25 mouse cellular contexts compared by ENCODE assay signal in the genomic region with DNA sequence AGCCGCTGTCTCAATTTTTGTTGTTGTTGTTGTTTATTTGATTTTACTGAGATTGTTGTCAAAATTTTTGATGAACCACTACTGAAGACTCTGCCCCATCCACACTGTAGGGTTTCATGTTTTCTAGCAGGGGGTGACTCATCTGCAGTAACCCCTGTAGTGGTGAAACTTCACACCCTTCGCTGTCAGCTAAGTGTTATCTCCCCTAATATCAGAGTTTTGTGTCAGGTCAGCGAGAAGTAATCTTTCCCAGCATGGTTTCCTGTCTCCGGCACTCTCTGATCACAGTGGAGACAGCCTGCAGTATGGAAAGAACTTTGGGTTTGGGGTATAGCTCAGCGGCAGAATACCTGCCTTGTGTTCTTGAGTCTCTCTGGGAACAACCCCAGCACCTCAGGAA. TPM values are rescaled to one million over a fixed set of nuclear protein-coding genes. Genes with fewer than 3 reads are reported as not detected.
DNase-seq lines count a peak whose midpoint lies in the region; ATAC-seq and TF ChIP-seq lines count a peak whose summit lies in the region.
"Had no signal": no experiment of that assay in that cellular context is flagged by ENCODE, and none has a peak within 500 bp of the region (broad histone marks: within the 10 kb centered on the region; RNA-seq: fewer than 3 reads in every experiment).

No protein-coding gene starts in this region.

- H3K4me3 ChIP-seq in megakaryocyte, embryonic 14.5 days (replicated peaks) = peak overlapping the region; percentile 16
- no peak overlapping the region for H3K4me3 ChIP-seq in hindbrain, postnatal 0 days (ENCODE audit: low read length)
- H3K4me3 ChIP-seq: embryonic facial prominence, embryonic 13.5 days; erythroblast, embryonic 14.5 days; midbrain, embryonic 13.5 days had no signal

- H3K9ac ChIP-seq in hindbrain, postnatal 0 days (replicated peaks; ENCODE audit: low read length) = no peak overlapping the region
- H3K9ac ChIP-seq: embryonic facial prominence, embryonic 13.5 days; midbrain, embryonic 13.5 days had no signal

- peak; percentile 51 for ATAC-seq in CD4-positive, CD25-positive, alpha-beta regulatory T cell, adult 4 months
- ATAC-seq in inflammation-experienced regulatory T-cells, adult 6 months = peak; percentile 46
- ATAC-seq in hindbrain, postnatal 0 days = no peak
- ATAC-seq: forebrain, embryonic 14.5 days; hindbrain, embryonic 16.5 days; midbrain, embryonic 13.5 days; Patski had no signal

- H3K4me1 ChIP-seq in megakaryocyte, embryonic 14.5 days = peaks cover 86% of the 10 kb centered on the region
- no peaks in the 10 kb centered on the region for H3K4me1 ChIP-seq in hindbrain, postnatal 0 days (ENCODE audit: insufficient read depth, low read length)

- H3K4me2 ChIP-seq in hindbrain, postnatal 0 days (ENCODE audit: low read depth, low read length) = no peak overlapping the region
- H3K4me2 ChIP-seq: embryonic facial prominence, embryonic 13.5 days; heart, embryonic 11.5 days; midbrain, embryonic 13.5 days had no signal

- 88% methylated on average over 5 of the region's 5 CpGs for WGBS in hindbrain, postnatal 0 days

- H3K36me3 ChIP-seq in megakaryocyte, embryonic 14.5 days (replicated peaks; ENCODE audit: low read length) = peaks cover 37% of the 10 kb centered on the region
- no peaks in the 10 kb centered on the region for H3K36me3 ChIP-seq in hindbrain, postnatal 0 days (ENCODE audit: insufficient read depth, low read length)
- H3K36me3 ChIP-seq: embryonic facial prominence, embryonic 13.5 days; midbrain, embryonic 13.5 days had no signal

- no peak overlapping the region for H3K27ac ChIP-seq in hindbrain, postnatal 0 days
- H3K27ac ChIP-seq: embryonic facial prominence, embryonic 13.5 days; midbrain, embryonic 13.5 days; stomach, postnatal 0 days had no signal

- H3K9me3 ChIP-seq in megakaryocyte, embryonic 14.5 days = no peaks in the 10 kb centered on the region
- no peaks in the 10 kb centered on the region for H3K9me3 ChIP-seq in hindbrain, postnatal 0 days (ENCODE audit: low read length)
- H3K9me3 ChIP-seq: embryonic facial prominence, embryonic 13.5 days; midbrain, embryonic 13.5 days had no signal

- H3K27me3 ChIP-seq in megakaryocyte, embryonic 14.5 days (replicated peaks) = no peaks in the 10 kb centered on the region
- H3K27me3 ChIP-seq in hindbrain, postnatal 0 days (ENCODE audit: insufficient read depth, low read length) = no peaks in the 10 kb centered on the region
- H3K27me3 ChIP-seq: embryonic facial prominence, embryonic 13.5 days; midbrain, embryonic 13.5 days; Patski had no signal

- no peak for TF ChIP-seq CTCF in hindbrain, postnatal 0 days (IDR thresholded peaks at IDR 0.05; ENCODE audit: low read depth)

- DNase-seq in 416B (ENCODE audit: low read depth) = peak; percentile 95
- DNase-seq in frontal cortex, postnatal 14 days (ENCODE audit: low spot score in 2 of 2) = no peak
- DNase-seq in heart, adult 8-10 months (ENCODE audit: low spot score) = no peak
- DNase-seq in hindbrain, postnatal 0 days (ENCODE audit: low spot score) = no peak
- DNase-seq: adrenal gland, adult 2 months; B cell, adult 2 months; cerebellum, adult 18-20 months; cerebellum, postnatal 14 days; embryo, embryonic 11 days; kidney, adult 18-20 months; layer of hippocampus, adult 9-11 months; lung, adult 18-20 months; lung, postnatal 10 days; right cerebral cortex, postnatal 14 days had no signal

RNA-seq across cellular contexts. Expression of gene Bysl, which starts 46.7 kb away (rescaled TPM):
- 10 to 100 TPM; 10.6 to 14.2 TPM for polyA plus RNA-seq in CD4-positive, CD25-positive, alpha-beta regulatory T cell, adult 4 months (2017; shearing (Covaris generic))
- 10 to 100 TPM in 2 of 3 experiments, 1 to 10 TPM in 1; 9.1 to 12.3 (median 11.6) TPM for polyA plus RNA-seq in inflammation-experienced regulatory T-cells, adult 6 months (2017; shearing (Covaris generic))
- polyA plus RNA-seq in megakaryocyte, embryonic 14.5 days (2012; ENCODE audit: insufficient read depth, low replicate concordance) = 7.8 and 17.7 TPM in 2 replicates
- total RNA-seq in heart, adult 8-10 months (2022) = 10 to 100 TPM; 14.2 to 16.9 (median 15.9) TPM
- total RNA-seq in hindbrain, postnatal 0 days (2014; rRNA removed) = 20.2 and 25.7 TPM in 2 replicates
- polyA plus RNA-seq in hindbrain, postnatal 0 days (2015; fragmentation: Nextera tagmentation; extraction: Ambion mirVana) = 25.3 and 27.1 TPM in 2 replicates

RNA-seq across cellular contexts. Expression of gene Med20, which starts 46.8 kb away (rescaled TPM):
- polyA plus RNA-seq in CD4-positive, CD25-positive, alpha-beta regulatory T cell, adult 4 months (2017; shearing (Covaris generic)) = 10 to 100 TPM; 36.0 to 37.0 TPM
- 10 to 100 TPM; 27.6 to 32.3 (median 28.1) TPM for polyA plus RNA-seq in inflammation-experienced regulatory T-cells, adult 6 months (2017; shearing (Covaris generic))
- polyA plus RNA-seq in megakaryocyte, embryonic 14.5 days (2012; ENCODE audit: insufficient read depth, low replicate concordance) = 2.3 TPM in 1 of 2 replicates, not detected in the other
- 10 to 100 TPM; 15.7 to 19.9 (median 18.1) TPM for total RNA-seq in heart, adult 8-10 months (2022)
- total RNA-seq in hindbrain, postnatal 0 days (2014; rRNA removed) = 27.9 and 40.9 TPM in 2 replicates
- polyA plus RNA-seq in hindbrain, postnatal 0 days (2015; fragmentation: Nextera tagmentation; extraction: Ambion mirVana) = 27.3 and 27.9 TPM in 2 replicates

RNA-seq across cellular contexts. Expression of gene Gm20517, which starts 46.8 kb away (rescaled TPM):
- under 1 TPM in 1 of 2 experiments, not detected in 1; 0.73 TPM for polyA plus RNA-seq in CD4-positive, CD25-positive, alpha-beta regulatory T cell, adult 4 months (2017; shearing (Covaris generic))
- under 1 TPM in 2 of 3 experiments, not detected in 1; 0.68 to 0.79 TPM for polyA plus RNA-seq in inflammation-experienced regulatory T-cells, adult 6 months (2017; shearing (Covaris generic))
- polyA plus RNA-seq in megakaryocyte, embryonic 14.5 days (2012; ENCODE audit: insufficient read depth, low replicate concordance) = 0.29 and 0.81 TPM in 2 replicates
- total RNA-seq in heart, adult 8-10 months (2022) = 1 to 10 TPM in 3 of 4 experiments, under 1 TPM in 1; 0.35 to 5.1 (median 2.0) TPM
- 4.6 and 4.8 TPM in 2 replicates for total RNA-seq in hindbrain, postnatal 0 days (2014; rRNA removed)
- 1.2 and 1.6 TPM in 2 replicates for polyA plus RNA-seq in hindbrain, postnatal 0 days (2015; fragmentation: Nextera tagmentation; extraction: Ambion mirVana)

RNA-seq across cellular contexts. Expression of gene Ccnd3, which starts 59.8 kb away (rescaled TPM):
- 100 to 1,000 TPM; 149 to 151 TPM for polyA plus RNA-seq in CD4-positive, CD25-positive, alpha-beta regulatory T cell, adult 4 months (2017; shearing (Covaris generic))
- polyA plus RNA-seq in inflammation-experienced regulatory T-cells, adult 6 months (2017; shearing (Covaris generic)) = 100 to 1,000 TPM; 124 to 141 (median 130) TPM
- 872 and 1,542 TPM in 2 replicates for polyA plus RNA-seq in megakaryocyte, embryonic 14.5 days (2012; ENCODE audit: insufficient read depth, low replicate concordance)
- total RNA-seq in heart, adult 8-10 months (2022) = 10 to 100 TPM; 74.4 to 82.2 (median 75.2) TPM
- total RNA-seq in hindbrain, postnatal 0 days (2014; rRNA removed) = 55.0 and 63.4 TPM in 2 replicates
- polyA plus RNA-seq in hindbrain, postnatal 0 days (2015; fragmentation: Nextera tagmentation; extraction: Ambion mirVana) = 69.3 and 71.5 TPM in 2 replicates
